Mouse (Mus musculus) forebrain, embryonic 15.5 days (tissue): Measurements from ENCODE around the gene Spem1. TPM values are rescaled to one million over a fixed set of nuclear protein-coding genes. Genes with fewer than 3 reads are reported as not detected.

Experiments used
- ATAC-seq: fragments of 200-750 bp; cut with Nextera tagmentation; replicated peaks from 2 replicates; pipeline ENCODE4 v1.8.0; 2017; ENCODE audit warnings: mild to moderate bottlenecking, moderate TSS enrichment, moderate library complexity
- H3K27ac ChIP-seq: fragments of 300-500 bp; sonication (generic); replicated peaks from 2 replicates; pipeline ENCODE4 v1.5.1; 2015; ENCODE audit warnings: mild to moderate bottlenecking, inconsistent platforms
- H3K27me3 ChIP-seq: fragments of 300-500 bp; sonication (generic); 2 replicates; pipeline ENCODE4 v1.6.1; 2015; ENCODE audit warnings: inconsistent platforms
- H3K36me3 ChIP-seq: fragments of 300-500 bp; sonication (generic); 2 replicates; pipeline ENCODE4 v1.6.1; 2015; ENCODE audit warnings: mild to moderate bottlenecking, inconsistent platforms
- H3K4me1 ChIP-seq: fragments of 300-500 bp; sonication (generic); 2 replicates; pipeline ENCODE4 v1.6.1; 2015; ENCODE audit warnings: inconsistent platforms
- H3K4me2 ChIP-seq: fragments of 300-500 bp; sonication (generic); replicated peaks from 2 replicates; pipeline ENCODE4 v1.6.1; 2015; ENCODE audit warnings: mild to moderate bottlenecking, inconsistent platforms
- H3K4me3 ChIP-seq: fragments of 300-500 bp; sonication (generic); 2 replicates; pipeline ENCODE4 v1.5.1; 2015; ENCODE audit warnings: mild to moderate bottlenecking, inconsistent platforms
- H3K9ac ChIP-seq: fragments of 300-500 bp; sonication (generic); replicated peaks from 2 replicates; pipeline ENCODE4 v1.6.1; 2015; ENCODE audit warnings: mild to moderate bottlenecking, inconsistent platforms
- H3K9me3 ChIP-seq: fragments of 300-500 bp; sonication (generic); 2 replicates; pipeline ENCODE4 v1.6.1; 2016; ENCODE audit warnings: inconsistent platforms
- WGBS: fragments of 180-500 bp; shearing (Covaris S2); methylation state at CpG from one replicate; pipeline ENCODE4 v1.1.7; 2015; ENCODE audit warnings: mixed read lengths; 5-methylcytosine and 5-hydroxymethylcytosine counted together
- polyA plus RNA-seq: library from polyadenylated mRNA; unstranded; fragments of >200 nt; fragmentation: Nextera tagmentation; extraction: Ambion mirVana; gene quantifications from 2 replicates; pipeline ENCODE4 v1.2.1, GENCODE M21; 2015

Spem1 gene
- polyA plus RNA-seq, 1 experiment from 2014 or later = 0.33 TPM

GRCm38 (mm10) chr11:69776488-69776887 is 45.5 kb downstream of the Spem1 start:
- Histone ChIP-seq H3K4me2 (no peak overlapping the region), H3K27me3 (no peaks in the 10 kb centered on the region), H3K36me3 (peaks cover 8% of the 10 kb centered on the region), H3K27ac (no peak overlapping the region), H3K4me3 (no peak overlapping the region), H3K4me1 (no peaks in the 10 kb centered on the region), H3K9me3 (no peaks in the 10 kb centered on the region), H3K9ac (no peak overlapping the region)
- ATAC-seq = no peak
- 89% methylated on average over 20 of the region's 20 CpGs for WGBS

GRCm38 (mm10) chr11:69775716-69776115 is 46.3 kb downstream of the Spem1 start:
- Histone ChIP-seq H3K9ac (no peak overlapping the region), H3K36me3 (peaks cover 8% of the 10 kb centered on the region), H3K4me3 (no peak overlapping the region), H3K4me1 (no peaks in the 10 kb centered on the region), H3K9me3 (no peaks in the 10 kb centered on the region), H3K4me2 (no peak overlapping the region), H3K27ac (no peak overlapping the region), H3K27me3 (no peaks in the 10 kb centered on the region)
- 76% methylated on average over 10 of the region's 10 CpGs for WGBS
- ATAC-seq = no peak

- ATAC-seq = no peak
- H3K36me3 ChIP-seq = peaks cover 8% of the 10 kb centered on the region
- no peak overlapping the region for H3K4me2 ChIP-seq
- H3K9ac ChIP-seq = no peak overlapping the region
- 56% methylated on average over 5 of the region's 5 CpGs for WGBS
- H3K9me3 ChIP-seq = no peaks in the 10 kb centered on the region
- H3K4me3 ChIP-seq = no peak overlapping the region
- H3K27ac ChIP-seq = no peak overlapping the region
- H3K27me3 ChIP-seq = no peaks in the 10 kb centered on the region
- H3K4me1 ChIP-seq = no peaks in the 10 kb centered on the region
These were observed 47.0 kb downstream of the Spem1 start for GRCm38 (mm10) chr11:69774961-69775360.

Other genes starting within 250 kb of the Spem1 start
- 26.3 and 27.2 TPM in 2 replicates for gene Wrap53, start 241.9 kb downstream of the Spem1 start, polyA plus RNA-seq
- gene Trp53, start 241.8 kb downstream of the Spem1 start, polyA plus RNA-seq = 112 and 115 TPM in 2 replicates
- 22.2 and 25.9 TPM in 2 replicates for gene Atp1b2, start 216.2 kb downstream of the Spem1 start, polyA plus RNA-seq
- not detected in 2 replicates for gene Shbg, start 204.3 kb downstream of the Spem1 start, polyA plus RNA-seq
- 22.9 and 25.2 TPM in 2 replicates for gene Sat2, start 200.2 kb downstream of the Spem1 start, polyA plus RNA-seq
- 41.0 and 46.1 TPM in 2 replicates for gene Fxr2, start 189.2 kb downstream of the Spem1 start, polyA plus RNA-seq
- gene Sox15, start 166.9 kb downstream of the Spem1 start, polyA plus RNA-seq = not detected in 2 replicates
- gene Mpdu1, start 159.5 kb downstream of the Spem1 start, polyA plus RNA-seq = 89.1 and 91.0 TPM in 2 replicates
- gene Cd68, start 156.0 kb downstream of the Spem1 start, polyA plus RNA-seq = 6.7 and 7.7 TPM in 2 replicates
- gene Eif4a1, start 149.8 kb downstream of the Spem1 start, polyA plus RNA-seq = 547 and 583 TPM in 2 replicates
- 89.2 and 102 TPM in 2 replicates for gene Senp3, start 140.1 kb downstream of the Spem1 start, polyA plus RNA-seq
- 0.38 TPM in 1 of 2 replicates, not detected in the other for gene Tnfsf13, start 136.4 kb downstream of the Spem1 start, polyA plus RNA-seq
- gene Tnfsf12, start 126.3 kb downstream of the Spem1 start, polyA plus RNA-seq = 1.6 TPM in 2 replicates
- 1.0 and 1.1 TPM in 2 replicates for gene Tnfsfm13, start 126.1 kb downstream of the Spem1 start, polyA plus RNA-seq
- gene Polr2a, start 63.5 kb downstream of the Spem1 start, polyA plus RNA-seq = 17.5 and 19.2 TPM in 2 replicates
- gene Slc35g3, start 60.2 kb downstream of the Spem1 start, polyA plus RNA-seq = 0.28 and 0.56 TPM in 2 replicates
- 2.8 and 3.2 TPM in 2 replicates for gene Zbtb4, start 56.3 kb downstream of the Spem1 start, polyA plus RNA-seq
- 1.2 and 1.4 TPM in 2 replicates for gene Chrnb1, start 26.2 kb downstream of the Spem1 start, polyA plus RNA-seq
- 6.2 and 6.7 TPM in 2 replicates for gene Fgf11, start 20.3 kb downstream of the Spem1 start, polyA plus RNA-seq
- gene Tmem102, start 16.6 kb downstream of the Spem1 start, polyA plus RNA-seq = 0.61 and 0.98 TPM in 2 replicates
- not detected in 2 replicates for gene Gm39566, start 6.9 kb downstream of the Spem1 start, polyA plus RNA-seq
- not detected in 2 replicates for gene Spem2, start 3.7 kb downstream of the Spem1 start, polyA plus RNA-seq
- 20.9 and 21.3 TPM in 2 replicates for gene Nlgn2, start 15.6 kb upstream of the Spem1 start, polyA plus RNA-seq
- 333 and 335 TPM in 2 replicates for gene Tmem256, start 16.3 kb upstream of the Spem1 start, polyA plus RNA-seq
- 51.0 and 51.2 TPM in 2 replicates for gene Plscr3, start 24.2 kb upstream of the Spem1 start, polyA plus RNA-seq
- 0.27 and 0.36 TPM in 2 replicates for gene Tnk1, start 36.5 kb upstream of the Spem1 start, polyA plus RNA-seq
- not detected in 2 replicates for gene Tmem95, start 55.8 kb upstream of the Spem1 start, polyA plus RNA-seq
- gene Kctd11, start 59.2 kb upstream of the Spem1 start, polyA plus RNA-seq = 1.2 and 1.3 TPM in 2 replicates
- gene Acap1, start 73.4 kb upstream of the Spem1 start, polyA plus RNA-seq = 0.48 and 0.51 TPM in 2 replicates
- 19.9 and 20.7 TPM in 2 replicates for gene 2810408A11Rik, start 78.8 kb upstream of the Spem1 start, polyA plus RNA-seq
- 18.5 and 23.0 TPM in 2 replicates for gene Neurl4, start 78.9 kb upstream of the Spem1 start, polyA plus RNA-seq
- 79.6 and 92.2 TPM in 2 replicates for gene Gps2, start 91.7 kb upstream of the Spem1 start, polyA plus RNA-seq
- gene Eif5a, start 99.8 kb upstream of the Spem1 start, polyA plus RNA-seq = 1,167 and 1,257 TPM in 2 replicates
- gene Ybx2, start 113.6 kb upstream of the Spem1 start, polyA plus RNA-seq = 5.6 and 5.8 TPM in 2 replicates
- 6.4 and 7.5 TPM in 2 replicates for gene Slc2a4, start 126.0 kb upstream of the Spem1 start, polyA plus RNA-seq
- gene Cldn7, start 142.6 kb upstream of the Spem1 start, polyA plus RNA-seq = 0.28 and 0.56 TPM in 2 replicates
- gene Ctdnep1, start 159.0 kb upstream of the Spem1 start, polyA plus RNA-seq = 18.4 and 20.8 TPM in 2 replicates
- gene Elp5, start 160.3 kb upstream of the Spem1 start, polyA plus RNA-seq = 170 and 171 TPM in 2 replicates
- gene Gabarap, start 169.0 kb upstream of the Spem1 start, polyA plus RNA-seq = 610 and 626 TPM in 2 replicates
- gene Phf23, start 173.6 kb upstream of the Spem1 start, polyA plus RNA-seq = 71.5 and 75.6 TPM in 2 replicates
- 35.3 and 37.5 TPM in 2 replicates for gene Dvl2, start 178.4 kb upstream of the Spem1 start, polyA plus RNA-seq
- 57.0 and 60.7 TPM in 2 replicates for gene Acadvl, start 193.2 kb upstream of the Spem1 start, polyA plus RNA-seq
- 27.8 and 29.8 TPM in 2 replicates for gene Dlg4, start 194.8 kb upstream of the Spem1 start, polyA plus RNA-seq
- gene Asgr1, start 231.9 kb upstream of the Spem1 start, polyA plus RNA-seq = 1.8 and 2.0 TPM in 2 replicates